Mouse (Mus musculus): ENCODE measurements at regions not wholly inside any gene's neighbourhood (a gene's known extent, or its start where the extent isn't known, plus 50 kb on each side); places are given as distances from the start of the nearest gene placed in this dataset.
A peak's percentile ranks its signal among the peaks of the same experiment; 100 is the strongest.

DNA sequence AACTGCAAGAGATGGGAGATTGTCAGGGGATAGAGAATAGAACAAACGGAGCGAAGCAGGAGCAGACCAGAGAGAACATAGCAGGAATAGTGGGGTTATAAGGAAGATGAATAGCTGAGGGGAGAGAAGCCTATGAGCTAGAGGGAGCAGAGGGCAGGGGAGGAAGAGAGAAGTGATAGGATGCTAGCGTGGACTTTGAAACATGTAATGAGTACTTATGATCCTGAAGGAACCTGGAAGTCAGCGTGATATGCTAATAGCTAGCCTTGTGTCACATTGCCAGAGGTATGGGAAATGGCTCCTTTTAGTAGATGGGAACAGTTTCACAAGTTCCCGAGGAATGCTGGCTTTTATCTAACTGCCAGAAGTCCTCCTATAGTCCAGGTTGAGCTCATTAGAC, 51.8 kb downstream of the Calml3 start:
- H3K79me2 ChIP-seq (ENCODE audit: control insufficient read depth, insufficient read depth): no peaks in the 10 kb centered on the region
- no peaks in the 10 kb centered on the region for H3K27me3 ChIP-seq (ENCODE audit: control insufficient read depth, insufficient read depth, insufficient read length)
- no peaks in the 10 kb centered on the region for H3K36me3 ChIP-seq (ENCODE audit: control insufficient read depth, insufficient read depth)
- no peak overlapping the region for H3ac ChIP-seq (ENCODE audit: control insufficient read depth, insufficient read length)
- TF ChIP-seq MAX (IDR thresholded peaks at IDR 0.05; ENCODE audit: low read depth): no peak
- TF ChIP-seq TCF12 (IDR thresholded peaks at IDR 0.05; ENCODE audit: insufficient read depth, poor library complexity, severe bottlenecking): no peak
- TF ChIP-seq TCF3 (IDR thresholded peaks at IDR 0.05; ENCODE audit: insufficient read length, low read depth): no peak
- no peak for TF ChIP-seq USF1 (IDR thresholded peaks at IDR 0.05; ENCODE audit: low read depth)
- TF ChIP-seq SRF (IDR thresholded peaks at IDR 0.05; ENCODE audit: control insufficient read depth, insufficient read length, low read depth): no peak
- TF ChIP-seq MYOD1 (IDR thresholded peaks at IDR 0.05; ENCODE audit: control insufficient read depth in 1 of 3, insufficient read length in 2 of 3, low read depth in 2 of 3): no peak
- TF ChIP-seq REST (IDR thresholded peaks at IDR 0.05; ENCODE audit: insufficient read depth, insufficient read length): no peak
- no peak for TF ChIP-seq E2F4 (IDR thresholded peaks at IDR 0.05; ENCODE audit: insufficient read depth)
- no peak for TF ChIP-seq POLR2AphosphoS2 (IDR thresholded peaks at IDR 0.05; ENCODE audit: insufficient read length, low read depth)
- H3K4me2 ChIP-seq (ENCODE audit: low read depth): no peak overlapping the region
- no peak overlapping the region for H3K4me3 ChIP-seq

DNA sequence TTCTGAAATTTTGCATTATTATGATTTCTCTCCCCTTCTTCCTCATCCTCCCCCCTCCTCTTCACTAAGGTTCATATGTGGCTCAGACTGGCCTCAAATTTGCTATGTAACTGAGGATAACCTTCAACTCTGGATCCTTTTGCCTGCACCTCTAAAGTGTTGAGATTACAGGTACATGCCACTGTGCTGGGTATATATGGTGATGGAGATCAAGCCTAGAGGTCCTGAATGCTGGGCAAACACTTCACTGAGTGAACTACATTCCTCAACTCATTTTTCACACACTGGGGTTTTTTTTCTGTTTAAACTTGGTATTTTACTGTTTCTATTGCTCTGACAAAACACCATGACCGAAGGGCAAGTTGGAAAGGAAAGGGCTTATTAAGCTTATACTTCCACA, 52.9 kb downstream of the Calml3 start:
- no peaks in the 10 kb centered on the region for H3K79me2 ChIP-seq (ENCODE audit: control insufficient read depth, insufficient read depth)

GRCm38 (mm10) chr13:3750756-3751155, 53.4 kb downstream of the Calml3 start:
- TF ChIP-seq MYOD1 (IDR thresholded peaks at IDR 0.05; ENCODE audit: control insufficient read depth in 1 of 3, insufficient read length in 2 of 3, low read depth in 2 of 3) (peak in 2 of 3 experiments; percentile 13 to 32), POLR2AphosphoS2 (IDR thresholded peaks at IDR 0.05; ENCODE audit: insufficient read length, low read depth) (no peak), MYOG (IDR thresholded peaks at IDR 0.05; ENCODE audit: control insufficient read depth in 1 of 3, insufficient read depth in 1 of 3, insufficient read length in 2 of 3, low read depth in 2 of 3) (peak in 1 of 3 experiments; percentile 62), E2F4 (IDR thresholded peaks at IDR 0.05; ENCODE audit: insufficient read depth) (no peak)
- Histone ChIP-seq H3K4me2 (ENCODE audit: low read depth) (peak overlapping the region; percentile 41), H3K4me3 (no peak overlapping the region), H3K36me3 (ENCODE audit: control insufficient read depth, insufficient read depth) (no peaks in the 10 kb centered on the region), H3ac (ENCODE audit: control insufficient read depth, insufficient read length) (no peak overlapping the region), H3K27me3 (ENCODE audit: control insufficient read depth, insufficient read depth, insufficient read length) (no peaks in the 10 kb centered on the region), H3K79me2 (ENCODE audit: control insufficient read depth, insufficient read depth) (no peaks in the 10 kb centered on the region)

More for the DNA sequence above, 52.9 kb downstream of the Calml3 start:
- TF ChIP-seq MYOG (IDR thresholded peaks at IDR 0.05; ENCODE audit: control insufficient read depth in 1 of 3, insufficient read depth in 1 of 3, insufficient read length in 2 of 3, low read depth in 2 of 3) (no peak), SRF (IDR thresholded peaks at IDR 0.05; ENCODE audit: control insufficient read depth, insufficient read length, low read depth) (no peak), POLR2AphosphoS2 (IDR thresholded peaks at IDR 0.05; ENCODE audit: insufficient read length, low read depth) (no peak), POLR2A (IDR thresholded peaks at IDR 0.05; ENCODE audit: insufficient read length, low read depth) (no peak), MYOD1 (IDR thresholded peaks at IDR 0.05; ENCODE audit: control insufficient read depth in 1 of 3, insufficient read length in 2 of 3, low read depth in 2 of 3) (no peak), TCF12 (IDR thresholded peaks at IDR 0.05; ENCODE audit: insufficient read depth, poor library complexity, severe bottlenecking) (no peak)
- Histone ChIP-seq H3K36me3 (ENCODE audit: control insufficient read depth, insufficient read depth) (no peaks in the 10 kb centered on the region), H3K4me2 (ENCODE audit: low read depth) (no peak overlapping the region), H3K4me3 (no peak overlapping the region), H3ac (ENCODE audit: control insufficient read depth, insufficient read length) (no peak overlapping the region), H3K27me3 (ENCODE audit: control insufficient read depth, insufficient read depth, insufficient read length) (no peaks in the 10 kb centered on the region)

GRCm38 (mm10) chr13:3749646-3750045, 54.5 kb downstream of the Calml3 start:
- H3ac ChIP-seq (ENCODE audit: control insufficient read depth, insufficient read length): no peak overlapping the region
- no peak overlapping the region for H3K4me3 ChIP-seq
- H3K4me2 ChIP-seq (ENCODE audit: low read depth): no peak overlapping the region
- no peaks in the 10 kb centered on the region for H3K36me3 ChIP-seq (ENCODE audit: control insufficient read depth, insufficient read depth)
- H3K79me2 ChIP-seq (ENCODE audit: control insufficient read depth, insufficient read depth): no peaks in the 10 kb centered on the region
- H3K27me3 ChIP-seq (ENCODE audit: control insufficient read depth, insufficient read depth, insufficient read length): no peaks in the 10 kb centered on the region
- TF ChIP-seq E2F4 (IDR thresholded peaks at IDR 0.05; ENCODE audit: insufficient read depth) (no peak), MYOD1 (IDR thresholded peaks at IDR 0.05; ENCODE audit: control insufficient read depth in 1 of 3, insufficient read length in 2 of 3, low read depth in 2 of 3) (peak in 1 of 3 experiments; percentile 62), MYOG (IDR thresholded peaks at IDR 0.05; ENCODE audit: control insufficient read depth in 1 of 3, insufficient read depth in 1 of 3, insufficient read length in 2 of 3, low read depth in 2 of 3) (peak in 1 of 3 experiments; percentile 54), POLR2A (IDR thresholded peaks at IDR 0.05; ENCODE audit: insufficient read length, low read depth) (no peak), TCF3 (IDR thresholded peaks at IDR 0.05; ENCODE audit: insufficient read length, low read depth) (no peak), SRF (IDR thresholded peaks at IDR 0.05; ENCODE audit: control insufficient read depth, insufficient read length, low read depth) (no peak), REST (IDR thresholded peaks at IDR 0.05; ENCODE audit: insufficient read depth, insufficient read length) (no peak), POLR2AphosphoS2 (IDR thresholded peaks at IDR 0.05; ENCODE audit: insufficient read length, low read depth) (no peak)

DNA sequence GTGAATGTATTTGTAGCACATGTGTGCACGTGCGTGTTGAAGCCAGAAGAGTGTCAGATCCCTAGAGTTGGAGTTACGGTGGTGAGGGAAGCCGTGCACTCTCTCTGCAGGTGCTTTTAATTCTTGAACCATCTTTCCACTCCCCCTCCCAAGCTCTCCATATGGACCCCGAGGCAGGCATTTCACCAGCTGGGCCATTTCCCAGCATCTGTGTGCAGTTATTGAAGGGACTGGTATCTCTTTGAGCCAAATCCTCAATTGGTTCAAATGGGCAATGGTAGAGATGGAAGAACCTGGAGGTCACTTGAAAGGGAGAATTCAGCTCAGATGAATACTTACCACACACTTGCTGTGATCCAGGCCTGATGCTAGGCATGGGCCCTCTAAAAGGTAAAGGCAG, 55.3 kb downstream of the Calml3 start:
- Histone ChIP-seq H3K4me3 (no peak overlapping the region), H3K79me2 (ENCODE audit: control insufficient read depth, insufficient read depth) (no peaks in the 10 kb centered on the region), H3K4me2 (ENCODE audit: low read depth) (no peak overlapping the region), H3ac (ENCODE audit: control insufficient read depth, insufficient read length) (no peak overlapping the region), H3K36me3 (ENCODE audit: control insufficient read depth, insufficient read depth) (no peaks in the 10 kb centered on the region), H3K27me3 (ENCODE audit: control insufficient read depth, insufficient read depth, insufficient read length) (no peaks in the 10 kb centered on the region)
- TF ChIP-seq MYOD1 (IDR thresholded peaks at IDR 0.05; ENCODE audit: control insufficient read depth in 1 of 3, insufficient read length in 2 of 3, low read depth in 2 of 3): no peak
- TF ChIP-seq SRF (IDR thresholded peaks at IDR 0.05; ENCODE audit: control insufficient read depth, insufficient read length, low read depth): no peak
- TF ChIP-seq POLR2A (IDR thresholded peaks at IDR 0.05; ENCODE audit: insufficient read length, low read depth): no peak
- TF ChIP-seq REST (IDR thresholded peaks at IDR 0.05; ENCODE audit: insufficient read depth, insufficient read length): no peak
- no peak for TF ChIP-seq E2F4 (IDR thresholded peaks at IDR 0.05; ENCODE audit: insufficient read depth)
- no peak for TF ChIP-seq CEBPB (IDR thresholded peaks at IDR 0.05; ENCODE audit: insufficient read depth, poor library complexity, severe bottlenecking)
- no peak for TF ChIP-seq POLR2AphosphoS2 (IDR thresholded peaks at IDR 0.05; ENCODE audit: insufficient read length, low read depth)
- no peak for TF ChIP-seq TCF12 (IDR thresholded peaks at IDR 0.05; ENCODE audit: insufficient read depth, poor library complexity, severe bottlenecking)
- no peak for TF ChIP-seq MAX (IDR thresholded peaks at IDR 0.05; ENCODE audit: low read depth)
- TF ChIP-seq USF1 (IDR thresholded peaks at IDR 0.05; ENCODE audit: low read depth): no peak
- TF ChIP-seq MYOG (IDR thresholded peaks at IDR 0.05; ENCODE audit: control insufficient read depth in 1 of 3, insufficient read depth in 1 of 3, insufficient read length in 2 of 3, low read depth in 2 of 3): no peak
- TF ChIP-seq TCF3 (IDR thresholded peaks at IDR 0.05; ENCODE audit: insufficient read length, low read depth): no peak
